Mouse (Mus musculus) thymus, adult 2 months (tissue): Measurements from ENCODE around the gene Znrf3.

Experiments
- CTCF ChIP-seq: fragments of 200-500 bp; IDR thresholded peaks from 2 replicates; pipeline ENCODE4 v1.5.1; 2012; ENCODE audit warnings: mild to moderate bottlenecking, control low read depth, low read length, moderate library complexity, borderline replicate concordance; ENCODE audit not compliant: control insufficient read depth, poor library complexity, insufficient read depth; ENCODE audit errors: extremely low read depth
- POLR2A ChIP-seq: fragments of 200-500 bp; IDR thresholded peaks from 2 replicates; pipeline ENCODE4 v1.6.1; 2012; ENCODE audit warnings: mild to moderate bottlenecking, low read length, control low read depth, moderate library complexity; ENCODE audit not compliant: control insufficient read depth, poor library complexity, insufficient read depth; ENCODE audit errors: extremely low read depth

DNA sequence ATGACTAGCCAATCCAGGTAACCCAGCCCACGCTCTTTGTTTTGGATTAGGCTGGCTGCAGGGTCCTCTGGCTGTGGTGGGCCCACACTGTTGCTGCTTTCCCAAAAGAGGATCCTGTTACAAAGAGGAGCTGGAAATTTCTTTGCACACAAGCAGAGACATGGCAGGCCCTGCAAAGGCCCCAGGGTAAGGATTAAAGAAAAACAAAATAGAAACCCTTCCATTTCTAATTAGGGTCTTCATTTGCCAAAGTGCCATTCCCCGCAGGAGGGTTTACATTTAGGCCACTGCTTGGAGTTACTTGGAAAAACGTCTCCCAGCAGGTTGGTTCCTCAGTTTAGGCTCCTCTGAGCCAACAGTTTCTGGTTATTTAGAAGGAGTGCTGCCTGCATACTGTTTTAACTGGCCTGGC lies 130.3 kb downstream of the Znrf3 start:
- no peak for TF ChIP-seq POLR2A
- TF ChIP-seq CTCF = no peak
